Mouse (Mus musculus) C2C12 (cell line): ENCODE measurements around the gene Ppp1r7.

Experiments used
- CTCF ChIP-seq: IDR thresholded peaks from one replicate; pipeline ENCODE4 v1.5.1; 2011; ENCODE audit not compliant: control insufficient read depth, insufficient read depth, insufficient read length
- MAX ChIP-seq: IDR thresholded peaks from one replicate; pipeline ENCODE4 v1.6.1; 2011; ENCODE audit warnings: mild to moderate bottlenecking, control low read depth
- MYOD1 ChIP-seq: IDR thresholded peaks from one replicate; pipeline ENCODE4 v1.6.1; 2011; ENCODE audit warnings: low read depth; ENCODE audit not compliant: control insufficient read depth, insufficient read length
- MYOG ChIP-seq: IDR thresholded peaks from one replicate; pipeline ENCODE4 v1.6.1; 2011; ENCODE audit not compliant: control insufficient read depth, insufficient read length; ENCODE audit errors: extremely low read depth
- USF1 ChIP-seq: IDR thresholded peaks from one replicate; pipeline ENCODE4 v1.6.1; 2011; ENCODE audit warnings: low read depth, mild to moderate bottlenecking, control low read depth, moderate library complexity

- TF ChIP-seq CTCF (no peak), MAX (no peak), MYOG (no peak), MYOD1 (no peak), USF1 (no peak)
These were observed 42.9 kb upstream of the Ppp1r7 start for GRCm38 (mm10) chr1:93299791-93300190.
